Mouse (Mus musculus) layer of hippocampus, adult 11-12 months (tissue): ENCODE measurements at regions not wholly inside any gene's neighbourhood (a gene's known extent, or its start where the extent isn't known, plus 50 kb on each side); places are given as distances from the start of the nearest gene placed in this dataset.
"Not testable (repeated sequence)": the region's sequence is repeated elsewhere in the genome, so short reads cannot be mapped to it uniquely, and the experiment has no call there.

Experiments used
- DNase-seq: peaks from one replicate; pipeline ENCODE4 v3.0.0; 2022; ENCODE audit warnings: low spot score

DNA sequence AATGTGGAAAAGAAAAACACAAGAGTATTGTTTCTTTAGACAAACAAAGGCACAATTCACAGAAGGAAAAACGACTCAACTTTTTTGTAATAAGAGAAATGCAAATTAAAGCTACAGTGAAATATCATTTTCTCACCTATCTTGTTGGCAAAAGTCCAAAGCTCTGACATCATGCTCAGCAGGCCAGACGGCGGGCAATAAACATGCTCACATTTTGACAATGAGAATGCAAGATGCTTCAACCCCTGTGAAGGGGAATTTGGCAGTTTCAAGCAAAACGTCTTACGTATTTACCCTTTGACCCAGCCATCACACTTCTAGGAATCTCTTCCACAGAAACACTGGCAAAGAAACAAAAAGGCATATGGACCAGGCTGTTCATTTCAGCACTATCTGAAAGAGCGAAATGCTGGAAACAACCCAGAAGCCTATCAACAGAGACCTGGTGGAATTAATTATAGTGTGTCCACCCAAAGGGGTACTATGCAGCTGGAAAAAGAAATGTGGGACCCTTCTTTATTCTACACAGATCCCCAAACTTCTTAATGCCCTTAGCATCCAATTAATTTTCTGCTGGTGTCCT is 203.4 kb upstream of the 2610301B20Rik start:
- DNase-seq = no peak

DNA sequence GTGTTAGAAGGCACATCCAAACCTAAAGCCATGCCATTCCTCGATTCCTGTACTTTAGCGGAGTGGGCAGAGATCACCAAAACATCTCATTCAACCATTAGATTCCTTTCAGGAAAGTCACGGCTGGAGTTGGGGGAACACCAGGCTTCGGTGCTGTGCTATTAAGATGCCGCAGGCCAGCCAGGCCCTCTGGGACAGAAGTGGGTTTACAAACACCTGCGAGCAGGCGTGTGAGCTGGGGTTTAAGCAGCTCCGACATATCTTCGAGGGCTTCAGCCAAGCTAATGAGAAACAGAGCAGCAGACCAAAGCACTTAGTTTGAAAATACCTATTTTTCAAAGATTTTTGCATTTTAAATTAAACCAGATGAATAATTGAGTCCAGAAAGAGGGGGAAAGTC is 183.2 kb upstream of the 2610301B20Rik start:
- no peak for DNase-seq

DNA sequence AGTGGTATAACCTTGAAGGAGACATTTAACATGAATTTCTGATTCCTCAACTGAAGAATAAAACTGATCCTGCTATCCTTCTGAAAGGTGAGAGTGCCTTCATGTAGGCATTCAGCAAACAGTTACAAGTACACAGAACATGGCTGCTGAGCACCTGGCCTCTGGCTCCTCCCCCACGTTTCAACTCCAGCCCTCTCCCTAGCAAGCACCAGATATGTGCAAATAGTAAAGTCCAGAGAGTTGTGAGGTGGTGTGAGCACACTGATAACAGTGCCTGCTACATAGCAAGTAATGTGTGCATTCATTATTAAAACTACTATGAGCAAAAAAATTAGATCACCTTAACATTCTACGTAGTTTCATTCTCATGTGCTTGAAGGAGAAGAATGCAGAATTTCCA is 181.4 kb upstream of the 2610301B20Rik start:
- no peak for DNase-seq

DNA sequence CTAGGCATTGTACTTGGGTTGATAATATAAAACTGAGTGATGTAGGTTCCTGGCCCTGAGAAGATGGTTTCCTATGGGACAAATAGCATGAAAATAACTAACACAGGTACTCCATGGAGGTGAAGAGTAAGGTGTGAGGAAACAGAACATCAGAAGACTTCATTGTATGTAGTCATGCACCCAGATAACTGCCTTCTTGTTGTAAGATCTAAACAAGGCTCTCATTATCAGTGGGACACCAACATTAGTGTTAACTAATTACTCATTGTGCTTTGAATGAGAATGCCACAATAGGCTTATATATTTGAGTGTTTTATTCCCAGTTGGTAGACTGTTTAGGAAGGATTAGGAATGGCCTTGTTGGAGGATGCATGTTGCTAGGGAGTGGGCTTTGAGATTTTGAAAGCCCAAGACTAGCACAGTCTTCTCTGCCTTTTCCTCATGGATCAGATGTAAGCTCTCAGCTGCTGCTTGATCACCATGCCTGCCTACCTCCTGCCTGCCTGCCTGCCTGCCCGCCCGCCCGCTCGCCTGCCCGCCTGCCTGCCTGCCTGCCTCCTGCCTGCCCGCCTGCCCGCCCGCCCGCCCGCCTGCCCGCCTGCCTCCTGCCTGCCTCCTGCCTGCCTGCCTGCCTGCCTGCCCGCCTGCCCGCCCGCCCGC is 180.7 kb upstream of the 2610301B20Rik start:
- DNase-seq = no peak

DNA sequence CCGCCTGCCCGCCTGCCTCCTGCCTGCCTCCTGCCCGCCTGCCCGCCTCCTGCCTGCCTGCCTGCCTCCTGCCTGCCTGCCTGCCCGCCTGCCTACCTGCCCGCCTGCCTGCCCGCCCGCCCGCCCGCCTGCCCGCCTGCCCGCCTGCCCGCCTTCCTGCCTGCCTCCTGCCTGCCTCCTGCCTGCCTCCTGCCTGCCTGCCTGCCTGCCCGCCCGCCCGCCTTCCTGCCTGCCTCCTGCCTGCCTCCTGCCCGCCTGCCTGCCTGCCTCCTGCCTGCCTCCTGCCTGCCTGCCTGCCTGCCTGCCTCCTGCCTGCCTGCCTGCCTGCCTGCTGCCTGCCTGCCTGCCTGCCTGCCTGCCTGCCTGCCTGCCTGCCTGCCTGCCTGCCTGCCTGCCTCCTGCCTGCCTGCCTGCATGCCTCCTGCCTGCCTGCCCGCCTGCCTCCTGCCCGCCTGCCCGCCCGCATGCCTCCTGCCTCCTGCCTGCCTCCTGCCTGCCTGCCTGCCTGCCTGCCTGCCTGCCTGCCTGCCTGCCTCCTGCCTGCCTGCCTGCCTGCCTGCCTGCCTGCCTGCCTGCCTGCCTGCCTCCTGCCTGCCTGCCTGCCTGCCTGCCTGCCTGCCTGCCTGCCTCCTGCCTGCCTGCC is 180.1 kb upstream of the 2610301B20Rik start:
- not testable (repeated sequence) for DNase-seq

DNA sequence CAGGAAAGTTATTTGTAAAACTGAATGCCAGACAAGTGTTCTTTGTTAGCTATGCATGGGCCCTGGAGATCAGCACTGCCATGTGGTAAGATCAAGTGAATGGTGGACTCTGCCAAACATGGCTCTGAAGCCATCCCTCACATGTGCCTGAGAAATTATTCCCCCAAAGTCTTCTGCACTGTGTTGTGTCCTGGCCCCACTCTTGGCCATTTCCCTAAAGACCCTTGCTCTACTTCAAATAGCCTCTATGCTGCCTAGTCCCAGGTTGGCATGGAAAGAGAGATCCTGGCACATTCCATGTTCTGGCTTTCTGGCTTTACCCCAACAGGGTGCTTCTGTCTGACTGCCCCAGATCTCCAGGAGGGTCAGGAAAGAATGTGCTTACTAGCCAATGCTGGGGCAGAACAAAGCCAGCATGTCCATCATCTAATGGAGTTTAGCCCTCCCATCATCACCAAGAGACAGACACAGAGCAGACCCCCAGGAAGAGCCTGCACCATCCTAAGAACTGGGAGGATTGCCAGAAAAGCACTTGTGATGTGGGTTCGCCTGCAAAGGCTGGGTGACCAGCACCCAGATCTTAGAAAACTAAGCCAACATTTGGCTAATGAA is 177.0 kb upstream of the 2610301B20Rik start:
- DNase-seq = no peak

DNA sequence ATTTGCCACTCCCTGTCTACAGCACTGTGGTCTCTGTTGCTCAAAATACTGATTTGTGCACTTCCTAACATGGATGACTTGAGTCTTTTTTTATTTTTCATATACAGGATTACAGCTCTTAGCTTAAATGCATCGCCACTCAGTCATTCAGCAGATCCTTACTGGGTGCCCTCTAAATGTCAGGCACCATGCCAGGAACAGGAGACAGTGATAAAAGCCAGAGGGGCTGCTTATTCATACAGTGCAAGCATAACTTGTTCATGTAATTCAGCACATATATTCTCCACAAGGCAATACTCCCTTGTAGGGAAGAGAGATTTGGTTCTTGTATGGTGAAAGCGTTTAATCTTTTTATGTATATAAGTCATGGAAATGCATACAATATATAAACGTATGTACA is 175.7 kb upstream of the 2610301B20Rik start:
- no peak for DNase-seq

DNA sequence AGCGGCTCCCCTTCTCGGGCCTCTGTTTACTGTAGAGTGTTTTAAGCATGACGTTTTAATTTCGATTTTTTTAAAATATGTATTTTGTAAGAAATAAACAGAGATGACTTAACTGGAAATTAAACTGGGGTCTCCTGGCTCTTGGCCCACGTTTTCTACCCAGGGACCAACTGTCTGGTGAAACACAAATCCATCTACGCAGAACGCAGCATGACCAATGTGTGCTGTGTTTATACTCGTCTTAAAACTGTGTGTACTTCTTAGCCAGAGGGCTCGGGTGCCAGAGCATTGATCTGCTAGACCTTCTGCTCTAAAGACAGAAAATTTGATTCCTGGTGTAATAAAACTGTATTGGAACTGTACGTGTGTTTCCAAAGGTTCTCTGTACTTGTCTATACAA is 172.8 kb upstream of the 2610301B20Rik start:
- no peak for DNase-seq

DNA sequence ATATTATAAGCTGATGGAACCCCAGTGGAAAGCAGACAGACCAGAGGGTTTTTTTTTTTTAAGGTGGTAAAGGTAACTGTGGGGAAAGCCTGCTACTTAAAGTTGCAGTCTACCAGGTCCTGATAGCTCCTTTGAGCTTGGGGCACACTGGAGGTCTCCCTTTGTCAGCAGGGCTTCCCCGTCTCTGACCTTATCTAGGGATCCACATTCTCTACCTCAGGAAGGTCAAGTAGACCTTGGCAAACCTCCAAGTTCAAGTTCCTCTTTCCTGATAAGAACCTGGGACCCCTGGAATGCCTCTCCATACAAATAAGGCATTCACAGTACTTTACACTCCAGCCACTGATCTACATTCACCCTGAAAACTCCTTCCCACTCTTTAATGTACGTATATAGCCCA is 171.1 kb upstream of the 2610301B20Rik start:
- no peak for DNase-seq

DNA sequence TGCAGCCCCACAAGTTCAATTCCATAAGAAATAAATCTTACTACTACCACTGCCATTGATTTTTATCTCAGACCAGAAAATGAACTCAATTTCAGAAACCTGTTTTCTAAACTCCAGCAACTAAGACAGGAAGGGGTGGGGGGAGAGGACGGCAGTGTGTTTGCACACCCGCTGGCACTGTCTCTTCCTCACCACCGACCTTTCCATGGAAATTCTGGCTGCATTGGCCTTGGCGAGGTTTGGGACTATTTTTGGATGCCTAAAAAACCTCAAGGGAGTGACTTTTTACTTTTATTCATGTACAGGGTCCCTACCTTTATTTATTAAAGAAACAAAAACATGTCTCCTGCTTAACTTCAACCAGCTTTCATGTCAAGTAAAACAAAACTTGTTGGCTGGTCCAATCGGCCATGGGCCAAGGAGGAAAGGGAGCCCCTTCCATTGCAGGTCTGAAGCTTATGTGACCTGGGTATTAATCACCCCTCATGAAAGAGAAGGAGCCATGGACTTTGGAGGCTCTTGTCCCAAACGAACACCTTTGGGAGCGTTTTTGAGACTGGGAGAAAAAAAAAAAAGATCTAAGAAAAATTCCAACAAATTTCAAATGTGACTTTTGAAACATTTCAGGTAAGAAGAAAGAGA is 167.2 kb upstream of the 2610301B20Rik start:
- no peak for DNase-seq

DNA sequence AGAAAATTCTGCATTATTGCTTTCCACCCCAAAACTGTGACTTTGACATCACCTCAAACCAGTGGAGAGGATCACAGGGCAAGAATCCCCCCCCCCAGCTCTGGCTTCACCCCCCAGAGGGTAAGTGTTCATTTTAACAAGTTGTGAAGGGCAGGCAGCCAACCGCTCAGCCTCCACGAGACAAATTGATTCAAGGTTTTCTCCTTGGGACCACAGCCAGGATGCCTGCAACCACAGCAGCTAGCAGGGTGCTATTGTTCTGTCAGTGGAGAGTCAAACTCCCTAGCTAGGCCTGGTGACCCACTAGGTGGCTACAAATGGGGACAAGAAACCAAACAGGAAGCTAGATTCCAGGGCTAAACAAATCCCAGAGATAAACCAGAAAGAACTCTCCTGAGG is 166.6 kb upstream of the 2610301B20Rik start:
- no peak for DNase-seq

DNA sequence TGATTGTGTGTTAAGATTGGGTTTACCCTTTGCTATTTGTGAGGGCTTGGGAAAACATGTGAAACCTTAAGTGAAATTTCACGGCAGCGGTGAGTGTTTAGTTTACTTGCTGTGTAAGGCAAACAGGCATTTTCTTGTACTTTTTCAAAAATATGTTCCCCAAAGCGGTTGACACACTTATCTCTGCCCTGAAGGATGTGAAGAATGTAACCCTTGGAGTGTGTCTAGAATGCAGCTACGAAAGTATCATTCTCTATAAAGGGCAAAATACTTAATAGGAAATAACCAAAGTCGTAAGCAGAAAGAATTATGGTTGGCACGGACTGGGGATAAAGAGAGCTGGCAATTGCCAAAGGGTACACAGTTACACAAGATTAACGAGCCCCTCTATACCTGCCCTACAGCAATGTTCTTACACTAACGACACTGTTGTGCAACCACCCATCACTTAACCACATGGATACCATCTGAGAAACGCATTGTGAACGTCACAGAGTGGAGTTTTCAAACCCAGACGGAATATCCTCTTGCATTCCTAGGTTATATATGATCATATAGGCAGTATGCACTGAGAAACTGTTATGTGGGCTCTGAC is 162.3 kb upstream of the 2610301B20Rik start:
- no peak for DNase-seq

DNA sequence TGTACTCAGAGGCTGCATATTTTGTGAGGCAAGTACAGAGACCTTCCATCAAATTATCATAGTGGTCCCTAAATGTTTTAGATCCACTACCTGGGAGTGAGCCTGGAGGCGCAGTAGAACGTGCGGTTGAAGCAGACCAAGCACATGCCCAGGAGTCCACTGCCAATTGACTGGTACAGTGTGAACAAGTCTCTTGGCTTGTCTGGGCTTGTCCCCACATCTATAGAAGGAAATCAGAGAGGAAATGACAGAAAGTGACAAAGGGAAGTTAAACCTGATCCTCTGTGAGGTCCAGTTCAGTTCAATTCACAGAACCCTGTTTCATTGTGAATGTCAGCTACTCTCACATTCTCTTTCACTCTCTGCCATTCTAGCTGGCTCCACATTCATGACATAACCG is 151.0 kb upstream of the 2610301B20Rik start:
- DNase-seq = no peak

DNA sequence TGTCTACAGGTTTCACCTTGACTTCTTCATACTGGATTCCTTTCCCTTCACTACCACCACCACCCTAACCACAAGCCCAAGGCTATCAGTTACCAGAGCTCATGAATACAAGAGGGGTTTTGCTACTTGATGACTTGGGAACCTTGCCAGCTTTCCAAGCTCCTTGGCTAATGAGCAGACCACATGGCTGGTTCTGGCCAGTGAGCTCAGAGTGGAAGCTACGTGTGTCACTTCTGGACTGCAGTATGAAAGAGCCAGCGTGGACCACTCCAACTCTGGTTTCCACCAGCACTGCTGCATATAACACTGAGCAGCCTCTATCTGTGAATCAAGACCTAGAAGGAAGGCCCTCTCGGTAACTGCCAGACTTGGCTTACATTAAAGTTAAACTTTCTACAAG is 146.4 kb upstream of the 2610301B20Rik start:
- no peak for DNase-seq

DNA sequence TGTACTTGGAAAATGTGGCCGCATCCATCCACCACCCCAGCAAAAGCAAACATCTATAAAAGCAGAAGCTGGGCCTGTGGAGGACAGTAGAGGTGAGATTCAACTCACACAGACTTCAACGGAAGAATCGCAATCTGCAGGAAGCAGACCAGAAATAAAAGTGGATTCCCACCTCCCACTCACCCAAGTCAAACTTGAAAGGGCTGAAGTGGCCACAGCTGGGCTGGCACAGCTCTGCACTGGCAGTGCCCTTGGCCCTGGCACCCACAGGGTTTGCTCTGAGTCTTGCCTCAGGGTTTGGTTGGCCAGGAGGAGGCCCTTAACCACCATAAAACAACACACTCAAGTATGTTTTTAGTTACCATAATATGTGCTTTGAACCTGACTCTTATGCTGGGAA is 129.1 kb upstream of the 2610301B20Rik start:
- DNase-seq = no peak

DNA sequence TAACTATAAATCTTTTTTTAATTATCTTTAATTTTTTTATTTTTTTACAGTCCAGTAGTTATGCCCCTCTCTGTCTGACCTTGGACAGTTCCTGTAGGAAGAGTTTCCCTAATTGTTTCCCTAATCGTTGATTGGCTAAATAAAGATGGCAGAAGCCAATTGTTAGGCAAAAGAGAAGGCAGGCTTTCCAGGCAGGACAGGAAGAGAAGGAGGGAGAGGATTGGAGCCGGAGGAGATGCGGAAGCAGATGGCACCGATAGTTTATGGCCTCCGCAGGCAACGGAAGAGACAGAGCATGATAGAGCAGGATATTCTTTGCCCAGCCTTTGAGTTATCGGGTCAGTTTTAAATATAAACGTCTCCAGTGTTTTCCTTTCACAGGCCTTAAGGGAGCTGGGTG is 125.5 kb upstream of the 2610301B20Rik start:
- no peak for DNase-seq

DNA sequence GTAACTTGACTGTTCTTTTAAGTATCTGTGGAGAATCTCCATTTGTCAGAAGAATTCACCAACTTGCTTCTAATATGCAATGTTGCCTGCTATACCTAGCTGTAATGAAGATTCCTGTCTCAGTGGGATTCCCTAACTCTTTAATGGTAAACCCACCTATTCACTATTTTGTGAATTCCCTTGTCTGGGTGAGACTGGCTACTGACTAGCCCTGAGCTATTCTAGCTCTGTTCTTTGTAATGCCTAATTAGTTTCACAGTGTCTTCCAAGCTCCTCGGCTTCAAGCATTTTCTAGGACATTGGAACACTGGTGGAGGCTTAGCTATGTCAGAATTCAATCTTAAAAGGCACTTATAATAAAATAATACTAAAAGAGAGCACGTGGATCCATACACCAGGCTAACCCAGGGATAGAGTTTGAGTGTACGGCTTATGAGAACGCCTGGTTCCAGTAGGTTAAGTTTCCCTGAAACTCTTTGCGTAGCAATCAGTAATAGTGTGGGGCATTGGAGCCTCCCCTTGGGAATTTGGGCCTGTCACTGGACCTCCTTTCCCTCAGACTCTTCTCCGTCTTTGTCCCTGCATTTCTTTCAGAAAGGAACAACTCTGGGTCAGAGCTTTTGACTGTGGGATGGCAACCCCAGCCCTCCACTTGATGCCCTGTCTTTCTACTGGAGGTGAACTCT is 123.8 kb upstream of the 2610301B20Rik start:
- DNase-seq = not testable (repeated sequence)

DNA sequence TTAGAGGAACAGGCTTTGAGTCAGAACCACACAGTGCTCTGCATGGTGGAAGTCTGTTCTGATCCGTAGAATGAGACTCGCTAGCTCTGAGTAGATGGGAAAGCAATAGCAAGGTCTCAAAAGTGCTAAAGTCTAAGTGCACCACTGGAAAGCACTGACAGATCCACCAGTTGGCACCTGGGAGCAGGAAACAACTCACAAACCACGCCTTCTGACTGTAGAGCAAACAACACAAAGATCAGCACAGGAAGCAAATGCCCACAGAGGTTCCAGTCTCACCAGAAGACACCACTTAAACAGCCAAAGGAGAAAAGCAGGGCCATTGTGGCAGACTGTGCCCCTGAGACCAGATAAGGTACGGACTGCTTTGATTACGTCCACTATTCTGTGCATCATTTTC is 121.1 kb upstream of the 2610301B20Rik start:
- DNase-seq = no peak

DNA sequence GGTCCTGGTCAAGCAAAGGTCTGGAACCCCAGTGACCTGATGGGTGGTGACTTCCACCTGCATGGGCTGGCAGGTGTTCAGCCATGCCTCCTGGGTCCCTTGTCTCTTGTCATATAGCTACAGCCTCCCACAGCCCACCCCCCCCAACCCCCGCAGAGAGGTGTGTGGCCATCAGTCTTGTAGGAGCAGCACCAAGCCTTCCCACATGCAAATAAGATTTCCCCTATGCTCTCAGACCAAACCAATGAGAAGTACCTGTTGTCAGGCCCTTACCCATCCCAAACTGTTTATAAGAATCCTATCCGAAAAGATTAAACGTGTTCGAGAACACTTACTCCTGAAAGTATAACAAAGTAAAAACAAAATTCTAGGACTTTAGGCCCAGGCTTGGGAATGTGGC is 114.8 kb upstream of the 2610301B20Rik start:
- DNase-seq = no peak

DNA sequence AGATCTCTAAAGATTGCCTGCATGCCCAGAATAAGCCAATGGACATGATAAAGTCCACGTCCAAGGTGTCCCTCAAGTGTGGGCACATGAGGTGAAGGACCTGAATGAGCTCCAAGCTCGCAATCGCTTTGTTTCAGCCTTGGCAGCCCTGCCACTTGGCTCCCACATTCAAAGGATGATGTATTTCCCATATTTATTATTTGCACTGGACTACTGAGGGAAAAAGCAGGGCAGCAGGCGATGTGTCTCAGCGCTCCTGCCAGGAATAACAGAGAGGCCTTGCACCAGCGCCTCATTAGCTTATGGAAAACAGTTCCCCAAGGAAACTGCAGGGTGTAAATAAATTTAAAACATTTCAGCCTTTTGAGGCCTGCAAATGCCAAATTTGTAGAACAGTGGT is 106.6 kb upstream of the 2610301B20Rik start:
- no peak for DNase-seq

DNA sequence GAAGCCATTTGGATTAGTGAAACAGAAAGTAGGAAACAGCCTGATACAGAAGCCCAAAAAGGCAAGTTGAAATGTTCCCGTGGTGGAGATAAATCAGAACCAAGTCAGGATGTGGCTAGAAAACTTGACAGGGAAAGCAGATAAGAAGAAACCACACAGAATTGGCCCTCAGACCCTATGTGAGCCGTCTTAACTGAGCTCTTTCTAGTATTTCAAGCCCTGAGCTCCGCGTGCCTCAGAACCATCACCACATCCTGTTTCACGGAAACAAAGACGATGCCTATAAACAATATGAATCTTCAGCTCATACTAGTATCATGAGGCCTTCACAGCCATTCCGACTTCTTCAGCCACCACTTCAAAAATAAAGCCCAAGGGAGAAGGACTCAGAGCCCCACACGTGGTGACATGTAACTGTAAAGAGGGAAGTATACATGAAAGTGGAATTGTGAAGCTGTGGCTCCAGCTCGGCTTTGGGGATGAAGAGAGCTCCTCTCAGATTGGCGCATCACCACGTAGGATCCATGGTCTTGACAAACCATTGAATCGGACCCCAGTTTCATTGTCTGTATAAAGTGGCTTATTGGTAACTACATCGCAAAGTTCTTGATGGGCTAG is 104.2 kb upstream of the 2610301B20Rik start:
- DNase-seq = no peak
